Mouse (Mus musculus) megakaryocyte, embryonic 14.5 days (primary cell): ENCODE measurements around the gene Hmcn1.

Experiments used
- FLI1 ChIP-seq: IDR thresholded peaks from 2 replicates; pipeline ENCODE4 v1.6.1; 2012; ENCODE audit warnings: low read length, inconsistent platforms, mixed read lengths
- GATA1 ChIP-seq: IDR thresholded peaks from 3 replicates; pipeline ENCODE4 v1.6.1; 2012; ENCODE audit warnings: mixed read lengths, low read length, inconsistent platforms, borderline replicate concordance

DNA sequence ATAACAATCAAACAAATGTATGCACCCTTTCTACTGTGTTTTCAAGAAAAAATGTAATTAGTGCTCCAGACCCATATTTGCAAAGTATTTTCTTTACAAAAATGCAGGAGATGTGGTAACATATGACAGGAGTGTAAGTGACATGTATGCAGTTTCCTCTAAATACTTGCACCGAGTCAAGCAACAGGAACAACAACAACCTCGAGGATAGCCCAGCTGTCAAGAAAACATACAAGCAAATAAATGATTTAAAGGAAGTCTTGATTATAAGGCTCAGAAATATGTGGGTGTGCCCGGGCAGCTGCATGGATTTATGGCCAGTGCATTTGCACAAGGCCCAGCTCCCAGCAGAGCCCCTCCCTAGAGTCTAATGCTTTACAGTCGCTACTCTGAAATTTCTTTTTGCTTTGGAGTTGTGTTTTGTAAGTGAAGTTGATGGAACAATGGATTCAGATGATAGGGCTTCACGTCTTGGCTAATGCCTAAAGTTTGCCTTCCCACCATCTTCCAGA, 99.5 kb downstream of the Hmcn1 start:
- TF ChIP-seq GATA1 = no peak
- TF ChIP-seq FLI1 = no peak
